Mouse (Mus musculus) small intestine, adult 2 months (tissue): Measurements from ENCODE around the gene Hacd4.

ENCODE experiments used
- CTCF ChIP-seq: fragments of 200-500 bp; IDR thresholded peaks from 2 replicates; pipeline ENCODE4 v1.5.1; 2012; ENCODE audit warnings: low read depth, mild to moderate bottlenecking, control low read depth, inconsistent platforms, low read length, moderate library complexity, mixed read lengths; ENCODE audit not compliant: insufficient replicate concordance, insufficient read length; ENCODE audit errors: extremely low read depth
- POLR2A ChIP-seq: fragments of 200-500 bp; IDR thresholded peaks from 2 replicates; pipeline ENCODE4 v1.6.1; 2012; ENCODE audit warnings: low read depth, mild to moderate bottlenecking, control low read depth, inconsistent platforms, low read length, moderate library complexity

DNA sequence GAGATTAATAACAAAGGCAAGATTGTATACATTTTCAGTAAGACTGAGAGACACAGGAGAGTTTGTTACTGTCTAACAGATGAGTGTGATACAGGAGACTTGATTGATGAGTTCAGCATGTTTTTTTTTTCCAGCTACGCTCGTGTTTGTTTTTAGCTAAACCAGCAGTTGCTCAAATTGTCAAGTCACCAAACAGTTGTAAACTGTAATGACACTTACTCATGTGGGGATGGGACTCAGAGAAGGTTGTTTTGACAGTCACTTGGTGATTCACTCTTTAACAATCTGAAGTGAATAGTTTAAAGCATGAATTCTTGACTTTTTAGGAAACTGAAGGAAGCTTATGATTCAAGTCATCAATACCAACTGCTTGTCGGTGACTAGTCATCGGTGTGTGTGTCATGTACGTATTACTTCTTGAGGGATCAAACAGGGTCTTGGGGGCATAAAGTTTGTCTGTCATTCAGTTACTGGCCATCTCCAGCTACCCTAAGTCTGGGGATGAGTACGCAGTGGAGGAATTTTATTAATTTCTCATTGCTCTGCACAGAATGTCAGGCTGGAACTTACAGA, 2.0 kb downstream of the Hacd4 start:
- TF ChIP-seq POLR2A: no peak
- TF ChIP-seq CTCF: no peak
